Mouse (Mus musculus) heart, embryonic 10.5 days (tissue): Measurements from ENCODE around the gene Olfr1275. TPM values are rescaled to one million over a fixed set of nuclear protein-coding genes. Genes with fewer than 3 reads are reported as not detected.

Source experiments
- DNase-seq: peaks from one replicate; pipeline ENCODE4 v3.0.0-alpha.2; 2017; ENCODE audit warnings: low spot score
- H3K27ac ChIP-seq: fragments of 300-500 bp; sonication (generic); 2 replicates; pipeline ENCODE4 v1.5.1; 2016; ENCODE audit warnings: mild to moderate bottlenecking
- H3K27me3 ChIP-seq: fragments of 300-500 bp; sonication (generic); 2 replicates; pipeline ENCODE4 v1.6.1; 2016; ENCODE audit warnings: mild to moderate bottlenecking; ENCODE audit not compliant: poor library complexity, insufficient read depth, severe bottlenecking
- H3K36me3 ChIP-seq: fragments of 300-500 bp; sonication (generic); 2 replicates; pipeline ENCODE4 v1.6.1; 2016; ENCODE audit warnings: mild to moderate bottlenecking, moderate library complexity
- H3K4me1 ChIP-seq: fragments of 300-500 bp; sonication (generic); 2 replicates; pipeline ENCODE4 v1.6.1; 2016; ENCODE audit warnings: mild to moderate bottlenecking
- H3K4me3 ChIP-seq: fragments of 300-500 bp; sonication (generic); 2 replicates; pipeline ENCODE4 v1.5.1; 2016; ENCODE audit warnings: mild to moderate bottlenecking, moderate library complexity
- H3K9me3 ChIP-seq: fragments of 300-500 bp; sonication (generic); 2 replicates; pipeline ENCODE4 v1.6.1; 2016; ENCODE audit warnings: mild to moderate bottlenecking, moderate library complexity
- WGBS: fragments of 180-500 bp; shearing (Covaris S2); methylation state at CpG from one replicate; pipeline ENCODE4 v1.1.7; 2016; 5-methylcytosine and 5-hydroxymethylcytosine counted together
- polyA plus RNA-seq: library from polyadenylated mRNA; unstranded; fragments of >200 nt; fragmentation: Nextera tagmentation; extraction: Ambion mirVana; gene quantifications from 2 replicates; pipeline ENCODE4 v1.2.1, GENCODE M21; 2016

Olfr1275 gene
- polyA plus RNA-seq: not detected in 2 replicates

DNA sequence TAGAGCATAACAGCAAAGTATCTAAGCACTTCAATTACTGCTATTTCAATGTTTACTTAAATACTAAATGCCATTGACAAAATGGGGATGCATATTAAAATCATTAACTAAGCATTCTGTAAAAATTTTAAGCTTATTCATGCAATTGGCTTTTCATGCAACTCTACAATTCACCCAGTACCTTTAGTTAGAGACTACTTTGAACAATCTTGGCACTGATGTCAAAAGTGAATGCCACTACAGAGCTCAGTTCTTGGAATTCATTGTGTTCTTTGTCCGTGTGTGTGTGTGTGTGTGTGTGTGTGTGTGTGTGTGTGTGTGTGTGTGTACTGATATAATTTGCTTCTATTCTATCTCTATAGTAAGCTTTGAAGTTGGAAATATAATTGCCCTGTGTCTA lies at the start of gene Olfr1275:
Olfr1275 (minus strand) TSS at position 101 of the 400 bp plus-strand sequence.
- Histone ChIP-seq H3K27me3 (no peaks in the 10 kb centered on the region), H3K4me3 (no peak within 1 kb of the TSS), H3K9me3 (no peaks in the 10 kb centered on the region), H3K36me3 (no peaks in the 10 kb centered on the region), H3K4me1 (no peaks in the 10 kb centered on the region), H3K27ac (no peak within 1 kb of the TSS)
- no peak for DNase-seq
- WGBS: 89% methylated on average over 1 of the region's 1 CpGs

DNA sequence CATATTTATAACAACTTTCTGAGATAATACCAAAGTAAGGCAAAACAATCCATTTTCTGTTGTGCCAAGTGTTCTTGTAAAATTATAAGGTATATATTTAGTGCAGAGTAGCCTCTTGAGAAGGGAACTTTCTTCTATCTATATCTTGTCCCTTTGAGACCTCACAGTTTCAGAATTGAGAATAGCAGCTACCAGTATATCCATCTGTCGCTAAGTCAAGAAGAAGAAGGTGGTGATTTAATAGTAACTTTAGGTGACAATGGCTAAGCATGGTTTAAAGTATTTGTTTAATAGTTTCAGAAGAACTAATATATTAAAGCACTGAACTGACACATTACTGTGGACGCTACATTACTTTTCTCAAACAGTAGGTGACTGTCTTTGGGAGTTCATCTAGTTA lies 38.9 kb upstream of the Olfr1275 start, which contains the start of gene Olfr1277:
Olfr1277 (minus strand) TSS at position 101 of the 400 bp plus-strand sequence.
- Histone ChIP-seq H3K36me3 (no peaks in the 10 kb centered on the region), H3K27me3 (no peaks in the 10 kb centered on the region), H3K27ac (no peak within 1 kb of the TSS), H3K4me1 (no peaks in the 10 kb centered on the region), H3K9me3 (no peaks in the 10 kb centered on the region), H3K4me3 (no peak within 1 kb of the TSS)
- WGBS: 71% methylated on average over 2 of the region's 2 CpGs
- no peak for DNase-seq

DNA sequence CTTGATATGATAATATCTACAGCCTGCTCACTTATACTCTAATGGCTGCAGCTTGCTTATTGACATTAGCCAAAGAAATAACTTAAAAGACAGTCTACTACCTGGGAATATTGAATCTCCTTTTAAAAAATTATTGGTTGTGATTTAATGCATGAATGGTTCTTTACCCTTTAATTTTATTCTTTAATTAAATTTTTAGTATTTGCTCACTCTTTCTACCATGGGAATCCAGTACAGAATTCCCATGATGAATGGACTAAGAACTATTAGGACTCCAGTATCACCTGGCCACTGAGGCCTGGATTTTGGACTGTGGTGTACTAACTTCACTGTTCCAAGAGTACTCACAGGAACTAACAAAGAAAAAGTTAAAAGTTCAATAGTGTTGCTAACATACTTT lies 19.1 kb upstream of the Olfr1275 start, which contains the start of gene Olfr1276:
Olfr1276 (plus strand) TSS at position 301 of the 400 bp plus-strand sequence.
- no peaks in the 10 kb centered on the region; the same call in 1 of the 2 replicates for H3K9me3 ChIP-seq
- H3K4me3 ChIP-seq: no peak within 1 kb of the TSS
- H3K4me1 ChIP-seq: no peaks in the 10 kb centered on the region
- no peak for DNase-seq
- H3K27ac ChIP-seq: no peak within 1 kb of the TSS
- H3K27me3 ChIP-seq: no peaks in the 10 kb centered on the region
- H3K36me3 ChIP-seq: no peaks in the 10 kb centered on the region

GRCm38 (mm10) chr2:111229502-111229901 lies 5.6 kb downstream of the Olfr1275 start, which contains the start of gene 4930430A15Rik:
Gene 4930430A15Rik, minus strand, starts transcription at chr2:111229602.
- Histone ChIP-seq H3K4me3 (no peak within 1 kb of the TSS), H3K27me3 (no peaks in the 10 kb centered on the region), H3K36me3 (no peaks in the 10 kb centered on the region), H3K27ac (no peak within 1 kb of the TSS), H3K4me1 (no peaks in the 10 kb centered on the region), H3K9me3 (no peaks in the 10 kb centered on the region)
- WGBS: 83% methylated on average over 6 of the region's 6 CpGs
- no peak for DNase-seq

DNA sequence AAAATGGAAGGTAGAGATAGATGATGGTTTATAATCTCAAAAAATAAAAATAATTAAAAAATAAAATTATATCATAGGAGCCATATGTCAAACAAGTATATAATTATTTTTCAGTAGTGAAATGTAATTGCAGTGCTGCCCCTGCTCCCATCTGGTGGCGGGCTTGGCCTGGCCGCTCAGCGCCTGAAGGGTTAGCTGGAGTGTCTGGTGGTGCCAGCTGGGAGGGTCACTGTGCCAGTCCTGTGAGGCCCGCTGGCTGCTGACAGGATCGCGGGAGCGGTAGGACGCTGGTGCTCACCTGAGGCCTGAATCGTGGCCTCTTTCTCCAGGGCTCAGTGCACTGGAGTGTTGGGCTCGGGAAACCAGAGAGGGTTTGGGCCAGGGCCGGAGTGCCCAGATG lies 53.0 kb downstream of the Olfr1275 start:
- Histone ChIP-seq H3K4me1 (no peaks in the 10 kb centered on the region), H3K27me3 (no peaks in the 10 kb centered on the region), H3K4me3 (no peak overlapping the region), H3K36me3 (no peaks in the 10 kb centered on the region), H3K27ac (no peak overlapping the region), H3K9me3 (no peaks in the 10 kb centered on the region)
- no peak for DNase-seq
- 86% methylated on average over 11 of the region's 11 CpGs for WGBS

Other genes starting within 250 kb of the Olfr1275 start
- not detected in 2 replicates for gene Gm13941, start 129.3 kb downstream of the Olfr1275 start, polyA plus RNA-seq
- gene Gm15130, start 82.3 kb downstream of the Olfr1275 start, polyA plus RNA-seq: not detected in 2 replicates
- not detected in 2 replicates for gene 4930430A15Rik, start 5.7 kb downstream of the Olfr1275 start, polyA plus RNA-seq
- gene Olfr1276, start 19.2 kb upstream of the Olfr1275 start, polyA plus RNA-seq: not detected in 2 replicates
- not detected in 2 replicates for gene Olfr1277, start 38.8 kb upstream of the Olfr1275 start, polyA plus RNA-seq
- gene Olfr1278, start 54.9 kb upstream of the Olfr1275 start, polyA plus RNA-seq: not detected in 2 replicates
- gene Olfr1279, start 65.3 kb upstream of the Olfr1275 start, polyA plus RNA-seq: 0.04 TPM in 1 of 2 replicates, not detected in the other
- gene Olfr1280, start 78.7 kb upstream of the Olfr1275 start, polyA plus RNA-seq: not detected in 2 replicates
- gene Olfr1281, start 91.2 kb upstream of the Olfr1275 start, polyA plus RNA-seq: not detected in 2 replicates
- gene Olfr1282, start 100.8 kb upstream of the Olfr1275 start, polyA plus RNA-seq: not detected in 2 replicates
- not detected in 2 replicates for gene Olfr1283, start 131.5 kb upstream of the Olfr1275 start, polyA plus RNA-seq
- gene Olfr1284, start 140.2 kb upstream of the Olfr1275 start, polyA plus RNA-seq: not detected in 2 replicates
- not detected in 2 replicates for gene Olfr1286, start 187.8 kb upstream of the Olfr1275 start, polyA plus RNA-seq
- not detected in 2 replicates for gene Olfr1287, start 213.9 kb upstream of the Olfr1275 start, polyA plus RNA-seq
- gene Olfr1288, start 238.8 kb upstream of the Olfr1275 start, polyA plus RNA-seq: not detected in 2 replicates
- not detected in 2 replicates for gene Olfr1289, start 245.5 kb upstream of the Olfr1275 start, polyA plus RNA-seq